Mouse (Mus musculus): ENCODE results near the gene Pspc1. TPM values are rescaled to one million over a fixed set of nuclear protein-coding genes. Genes with fewer than 3 reads are reported as not detected.
"Not testable (repeated sequence)": the region's sequence is repeated elsewhere in the genome, so short reads cannot be mapped to it uniquely, and the experiment has no call there.

Gene Pspc1
- polyA plus RNA-seq, 1 experiment from 2014 or later, result 39.8 TPM

DNA sequence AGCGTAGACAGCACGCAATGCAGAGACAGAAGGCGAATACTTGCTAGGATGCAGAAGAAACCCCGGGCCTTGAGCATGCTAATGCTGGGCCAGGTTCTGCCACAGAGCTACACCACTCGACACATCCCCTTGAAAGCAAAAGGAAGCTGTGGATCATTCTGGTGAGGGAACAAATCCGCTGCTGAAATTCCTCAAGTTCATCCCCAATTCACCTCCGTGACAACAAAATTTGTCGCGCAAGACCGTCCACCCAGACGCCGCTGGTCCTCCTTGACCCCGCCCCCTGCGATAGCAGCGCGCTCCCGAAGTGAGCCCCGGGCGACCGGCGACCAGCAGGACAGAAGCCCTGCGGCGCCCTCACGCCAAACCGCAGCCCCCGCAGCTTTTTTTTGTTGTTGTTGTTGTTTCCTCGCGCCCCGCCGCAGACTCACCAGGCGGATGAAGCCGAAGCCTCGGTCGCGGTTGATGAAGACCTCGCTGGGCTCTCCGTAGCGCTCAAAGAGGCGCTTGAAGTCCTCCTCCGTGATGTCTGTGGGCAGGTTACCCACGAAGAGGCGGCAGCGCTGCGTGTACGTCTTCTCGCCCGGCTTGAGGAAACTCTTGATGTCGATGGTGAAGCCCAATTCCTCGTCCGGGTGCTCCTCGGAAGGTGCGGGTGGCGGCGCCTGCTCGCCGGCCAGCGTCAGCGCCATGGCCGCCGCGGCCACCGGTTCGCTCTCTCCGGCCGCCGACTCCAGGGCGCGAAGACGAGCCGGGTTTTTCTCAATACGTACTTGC, 568 bp downstream of the Pspc1 start:
- peak overlapping the region; percentile 97 for H3K27ac ChIP-seq (replicated peaks)
- H3K4me3 ChIP-seq (replicated peaks), result peak overlapping the region; percentile 76
- ATAC-seq (ENCODE audit: low FRiP score), result peak; percentile 32
- no peaks in the 10 kb centered on the region for H3K36me3 ChIP-seq
- H3K9ac ChIP-seq (replicated peaks), result peak overlapping the region; percentile 68
- WGBS, result under 1% methylated on average over 71 of the region's 71 CpGs
- H3K9me3 ChIP-seq (replicated peaks), result no peaks in the 10 kb centered on the region
- peak overlapping the region; percentile 73 for H3K4me2 ChIP-seq
- H3K4me1 ChIP-seq, result peaks cover 38% of the 10 kb centered on the region
- H3K27me3 ChIP-seq (replicated peaks), result no peaks in the 10 kb centered on the region

DNA sequence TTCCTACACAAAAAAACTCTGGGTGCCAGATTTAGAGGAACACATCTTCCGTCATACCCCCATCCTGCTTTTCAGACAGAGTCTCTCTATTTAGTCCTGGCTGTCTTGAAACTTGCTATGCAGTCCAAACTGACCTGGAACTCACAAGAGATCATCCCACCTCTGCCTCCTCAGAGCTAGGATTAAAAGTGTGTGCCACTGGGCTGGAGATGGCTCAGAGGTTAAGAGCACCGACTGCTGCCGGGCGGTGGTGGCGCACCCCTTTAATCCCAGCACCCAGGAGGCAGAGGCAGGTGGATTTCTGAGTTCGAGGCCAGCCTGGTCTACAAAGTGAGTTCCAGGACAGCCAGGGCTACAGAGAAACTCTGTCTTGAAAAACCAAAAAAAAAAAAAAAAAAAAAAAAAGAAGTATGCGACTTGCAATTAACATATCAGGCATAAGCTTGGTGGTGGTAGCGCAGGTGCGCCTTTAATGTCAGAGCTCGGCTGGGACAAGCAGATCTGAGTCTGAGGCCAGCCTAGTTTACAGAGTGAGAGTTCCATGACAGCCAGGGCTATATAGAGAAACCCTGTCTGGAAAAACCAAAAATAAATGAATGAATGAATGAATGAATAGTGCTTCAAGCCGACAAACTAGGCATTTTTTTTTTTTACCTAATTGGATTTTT, 1.4 kb downstream of the Pspc1 start:
- no peaks in the 10 kb centered on the region for H3K27me3 ChIP-seq (replicated peaks)
- peak overlapping the region; percentile 76 for H3K4me3 ChIP-seq (replicated peaks)
- no peak overlapping the region for H3K27ac ChIP-seq (replicated peaks)
- peak overlapping the region; percentile 68 for H3K9ac ChIP-seq (replicated peaks)
- peaks cover 4% of the 10 kb centered on the region; the same call in 1 of the 2 replicates for H3K36me3 ChIP-seq
- no peak for ATAC-seq (ENCODE audit: low FRiP score)
- H3K4me1 ChIP-seq, result peaks cover 38% of the 10 kb centered on the region
- no peaks in the 10 kb centered on the region for H3K9me3 ChIP-seq (replicated peaks)
- 25% methylated on average over 11 of the region's 11 CpGs for WGBS
- peak overlapping the region; percentile 73 for H3K4me2 ChIP-seq

DNA sequence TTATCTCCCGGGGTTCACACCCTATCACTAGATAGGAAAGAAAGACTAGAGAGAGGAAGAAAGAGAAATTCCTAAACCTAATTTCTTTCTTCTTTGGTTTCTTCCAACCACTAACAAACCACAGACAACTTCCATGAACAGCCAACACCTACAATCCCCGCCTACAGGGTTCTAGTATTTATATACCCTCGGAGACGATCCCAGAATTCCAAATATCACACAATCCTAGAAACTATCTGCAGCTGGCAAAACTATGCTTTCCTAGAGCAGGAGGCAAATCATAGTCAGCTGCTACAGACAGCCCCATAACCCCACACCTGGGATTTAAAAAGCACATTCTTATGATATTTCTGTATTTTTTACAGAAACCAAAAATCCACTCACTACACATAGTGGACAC, 2.7 kb downstream of the Pspc1 start:
- H3K4me3 ChIP-seq (replicated peaks), result peak overlapping the region; percentile 26
- H3K36me3 ChIP-seq, result peaks cover 7% of the 10 kb centered on the region; the same call in 1 of the 2 replicates
- H3K4me2 ChIP-seq, result peak overlapping the region; percentile 73
- H3K27ac ChIP-seq (replicated peaks), result no peak overlapping the region
- no peak overlapping the region for H3K9ac ChIP-seq (replicated peaks)
- 84% methylated on average over 4 of the region's 4 CpGs for WGBS
- ATAC-seq (ENCODE audit: low FRiP score), result no peak
- H3K4me1 ChIP-seq, result peaks cover 38% of the 10 kb centered on the region
- H3K27me3 ChIP-seq (replicated peaks), result no peaks in the 10 kb centered on the region
- H3K9me3 ChIP-seq (replicated peaks), result no peaks in the 10 kb centered on the region

DNA sequence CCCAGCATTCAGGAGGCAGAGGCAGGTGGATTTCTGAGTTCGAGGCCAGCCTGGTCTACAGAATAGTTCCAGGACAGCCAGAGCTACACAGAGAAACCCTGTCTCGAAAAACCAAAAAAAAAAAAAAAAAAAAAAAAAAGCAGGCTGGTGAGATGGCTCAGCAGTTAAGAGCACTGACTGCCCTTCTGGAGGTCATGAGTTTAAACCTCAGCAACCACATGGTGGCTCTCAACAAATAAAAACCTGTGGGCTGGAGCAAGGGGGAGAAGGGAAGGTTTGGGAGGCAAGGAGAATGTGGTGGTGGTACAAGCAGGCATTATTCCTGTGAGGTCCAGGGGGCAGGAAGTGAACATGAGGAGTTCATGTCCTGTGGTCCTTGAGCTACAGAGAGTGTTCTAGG, 11.7 kb downstream of the Pspc1 start:
- H3K4me2 ChIP-seq; H3K27ac ChIP-seq (replicated peaks); H3K27me3 ChIP-seq (replicated peaks); H3K9ac ChIP-seq (replicated peaks); ATAC-seq (ENCODE audit: low FRiP score); H3K4me3 ChIP-seq (replicated peaks); H3K4me1 ChIP-seq; H3K9me3 ChIP-seq (replicated peaks): not testable (repeated sequence)
- WGBS, result 89% methylated on average over 2 of the region's 2 CpGs
- peaks cover 11% of the 10 kb centered on the region for H3K36me3 ChIP-seq

DNA sequence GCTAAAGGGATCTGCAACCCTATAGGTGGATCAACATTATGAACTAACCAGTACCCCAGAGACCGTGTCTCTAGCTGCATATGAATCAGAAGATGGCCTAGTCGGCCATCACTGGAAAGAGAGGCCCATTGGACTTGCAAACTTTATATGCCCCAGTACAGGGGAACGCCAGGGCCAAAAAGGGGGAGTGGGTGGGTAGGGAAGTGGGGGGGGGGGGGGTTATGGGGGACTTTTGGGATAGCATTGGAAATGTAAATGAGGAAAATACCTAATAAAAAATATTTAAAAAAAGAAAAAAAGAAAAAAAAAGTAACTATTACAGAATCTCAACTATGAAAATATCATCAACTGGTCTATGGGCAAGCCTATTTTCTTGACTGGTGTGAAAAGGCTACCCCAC, 13.0 kb downstream of the Pspc1 start:
- not testable (repeated sequence) for H3K27ac ChIP-seq (replicated peaks); H3K9me3 ChIP-seq (replicated peaks); ATAC-seq (ENCODE audit: low FRiP score); H3K9ac ChIP-seq (replicated peaks); H3K4me2 ChIP-seq; H3K4me1 ChIP-seq; H3K27me3 ChIP-seq (replicated peaks); H3K4me3 ChIP-seq (replicated peaks)
- peaks cover 21% of the 10 kb centered on the region for H3K36me3 ChIP-seq
- WGBS, result 100% methylated on average over 2 of the region's 3 CpGs

DNA sequence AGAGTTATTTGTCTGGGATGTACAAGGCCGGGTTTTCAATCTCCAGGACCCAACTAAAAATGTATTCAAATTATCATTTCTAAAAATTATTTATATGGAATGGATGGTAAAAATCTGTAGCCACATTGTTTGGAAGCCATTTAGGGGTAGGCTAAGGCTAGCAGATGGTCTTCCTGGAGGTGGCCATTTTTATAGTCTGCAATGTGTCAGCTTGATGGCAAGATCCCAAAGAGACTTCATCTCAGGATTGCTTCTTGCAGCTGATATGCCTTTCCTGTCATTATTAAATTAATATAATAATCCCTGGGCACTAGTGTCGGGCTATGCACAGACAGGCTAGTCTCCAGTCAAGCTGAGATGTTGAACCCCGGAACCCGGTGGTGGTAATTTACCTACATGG, 26.8 kb downstream of the Pspc1 start:
- 83% methylated on average over 4 of the region's 4 CpGs for WGBS
- H3K4me3 ChIP-seq (replicated peaks), result no peak overlapping the region
- no peak overlapping the region for H3K9ac ChIP-seq (replicated peaks)
- H3K36me3 ChIP-seq, result peaks cover 35% of the 10 kb centered on the region
- H3K4me1 ChIP-seq, result no peaks in the 10 kb centered on the region
- no peak for ATAC-seq (ENCODE audit: low FRiP score)
- H3K27me3 ChIP-seq (replicated peaks), result no peaks in the 10 kb centered on the region
- H3K4me2 ChIP-seq, result no peak overlapping the region
- no peaks in the 10 kb centered on the region for H3K9me3 ChIP-seq (replicated peaks)
- H3K27ac ChIP-seq (replicated peaks), result no peak overlapping the region

DNA sequence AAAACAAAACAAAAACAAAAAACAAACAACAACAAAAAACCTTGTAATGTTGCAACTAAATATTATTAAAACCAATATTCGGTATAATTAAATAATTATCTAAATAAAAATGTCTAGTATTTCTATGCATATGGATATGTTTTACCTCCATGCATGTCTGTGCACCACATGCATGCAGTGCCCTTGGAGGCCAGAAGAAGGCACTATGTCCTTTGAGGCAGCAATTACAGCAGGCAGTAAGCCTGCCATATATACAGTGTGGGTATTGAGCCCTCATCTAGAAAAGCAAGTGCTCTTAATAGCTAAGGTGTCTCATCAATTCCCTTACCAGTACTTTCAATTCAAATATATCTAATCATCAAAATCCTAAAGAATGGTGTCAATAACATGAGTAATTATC, 37.9 kb downstream of the Pspc1 start:
- ATAC-seq (ENCODE audit: low FRiP score), result no peak
- Histone ChIP-seq H3K4me1 (no peaks in the 10 kb centered on the region), H3K9me3 (replicated peaks) (no peaks in the 10 kb centered on the region), H3K27me3 (replicated peaks) (no peaks in the 10 kb centered on the region), H3K36me3 (0 out of 2 replicates have a peak, but pooled peaks cover 3% of the 10 kb centered on the region), H3K9ac (replicated peaks) (no peak overlapping the region), H3K4me3 (replicated peaks) (no peak overlapping the region), H3K4me2 (no peak overlapping the region), H3K27ac (replicated peaks) (no peak overlapping the region)
- WGBS, result 93% methylated on average over 1 of the region's 1 CpGs

DNA sequence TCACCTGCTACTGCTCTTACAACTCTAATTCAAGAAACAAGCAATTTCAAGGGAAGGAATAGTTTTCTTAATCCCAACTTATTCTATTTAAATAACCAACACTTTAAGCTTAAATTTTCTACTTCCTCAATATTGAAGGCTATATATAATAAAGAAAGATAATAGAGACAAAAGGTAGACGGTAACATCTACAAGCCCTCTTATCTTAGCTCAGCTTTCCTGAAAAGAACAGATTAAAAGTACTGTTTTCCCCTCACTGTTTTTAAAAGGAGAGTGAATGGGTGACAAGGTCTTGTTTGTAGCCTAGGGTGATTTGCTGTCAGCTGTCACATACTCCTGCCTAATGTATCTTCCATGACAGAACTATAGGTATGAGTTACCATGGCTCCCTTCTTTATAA, 51.6 kb downstream of the Pspc1 start:
- no peaks in the 10 kb centered on the region for H3K36me3 ChIP-seq
- H3K4me1 ChIP-seq, result no peaks in the 10 kb centered on the region
- no peaks in the 10 kb centered on the region for H3K27me3 ChIP-seq (replicated peaks)
- H3K4me3 ChIP-seq (replicated peaks), result no peak overlapping the region
- H3K9ac ChIP-seq (replicated peaks), result no peak overlapping the region
- no peak overlapping the region for H3K4me2 ChIP-seq
- no peak for ATAC-seq (ENCODE audit: low FRiP score)
- WGBS, result 77% methylated on average over 1 of the region's 1 CpGs
- H3K27ac ChIP-seq (replicated peaks), result no peak overlapping the region
- no peaks in the 10 kb centered on the region for H3K9me3 ChIP-seq (replicated peaks)

DNA sequence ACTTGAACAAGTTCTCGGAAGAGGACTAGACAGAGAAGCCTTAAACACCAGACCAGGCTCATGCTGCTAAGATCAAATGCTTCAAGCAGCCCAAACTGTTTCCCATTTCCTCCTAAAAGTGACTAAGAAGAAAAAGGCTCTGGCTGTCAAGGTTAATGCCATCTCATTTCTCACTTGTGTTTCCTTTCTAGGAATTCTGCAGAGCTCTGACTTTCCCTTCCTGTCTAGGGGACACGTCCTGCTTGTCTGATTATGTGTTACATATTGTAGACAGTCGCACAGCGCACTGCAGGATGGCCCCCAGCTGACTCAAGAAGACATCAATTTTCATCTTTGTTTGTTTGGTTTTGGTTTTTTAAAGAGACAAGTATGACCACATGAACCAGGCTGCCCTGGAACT, 72.4 kb downstream of the Pspc1 start:
- H3K9me3 ChIP-seq (replicated peaks), result no peaks in the 10 kb centered on the region
- no peak for ATAC-seq (ENCODE audit: low FRiP score)
- no peak overlapping the region for H3K9ac ChIP-seq (replicated peaks)
- no peaks in the 10 kb centered on the region for H3K4me1 ChIP-seq
- H3K36me3 ChIP-seq, result peaks cover 5% of the 10 kb centered on the region; the same call in 1 of the 2 replicates
- no peak overlapping the region for H3K4me2 ChIP-seq
- H3K27me3 ChIP-seq (replicated peaks), result no peaks in the 10 kb centered on the region
- no peak overlapping the region for H3K4me3 ChIP-seq (replicated peaks)
- H3K27ac ChIP-seq (replicated peaks), result no peak overlapping the region
- WGBS, result 71% methylated on average over 4 of the region's 4 CpGs

DNA sequence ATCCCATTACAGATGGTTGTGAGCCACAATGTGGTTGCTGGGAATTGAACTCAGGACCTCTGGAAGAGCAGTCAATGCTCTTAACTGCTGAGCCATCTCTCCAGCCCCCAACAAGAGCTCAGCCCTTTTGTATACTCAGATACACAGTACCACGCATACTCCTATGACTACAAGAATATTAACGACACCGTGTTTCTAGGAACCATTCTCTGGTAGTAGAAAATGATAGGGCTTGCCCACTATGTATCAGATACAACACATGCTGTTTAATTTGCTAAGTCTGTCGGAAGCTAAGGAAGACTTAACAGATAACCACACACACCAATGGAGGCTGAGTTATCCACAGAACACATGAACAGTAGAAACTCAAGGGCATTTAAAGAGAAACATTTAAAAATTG, 75.5 kb downstream of the Pspc1 start:
- no peak for ATAC-seq (ENCODE audit: low FRiP score)
- Histone ChIP-seq H3K27me3 (replicated peaks) (no peaks in the 10 kb centered on the region), H3K9ac (replicated peaks) (no peak overlapping the region), H3K4me1 (no peaks in the 10 kb centered on the region), H3K4me3 (replicated peaks) (no peak overlapping the region), H3K27ac (replicated peaks) (no peak overlapping the region), H3K36me3 (peaks cover 22% of the 10 kb centered on the region), H3K9me3 (replicated peaks) (no peaks in the 10 kb centered on the region), H3K4me2 (no peak overlapping the region)
- WGBS, result 92% methylated on average over 4 of the region's 4 CpGs

DNA sequence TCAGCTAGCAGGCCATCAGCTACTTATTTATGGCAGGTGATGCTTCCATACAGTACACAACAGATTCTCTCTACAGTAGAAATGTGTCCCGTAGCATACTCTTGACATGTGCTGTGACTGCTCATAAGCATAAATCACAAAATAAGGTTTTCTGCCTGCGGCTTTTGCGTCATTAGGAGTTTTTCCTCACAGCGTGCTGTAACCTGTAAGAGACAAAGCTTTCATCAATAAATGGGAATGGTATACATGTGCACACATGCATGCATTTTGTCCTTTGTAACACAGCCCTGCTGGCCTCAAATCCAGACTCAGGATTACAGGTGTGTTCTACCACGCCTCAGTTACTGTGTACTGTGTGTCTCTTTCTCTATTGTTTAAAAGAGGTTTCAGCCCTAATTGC, 80.3 kb downstream of the Pspc1 start:
- Histone ChIP-seq H3K4me3 (replicated peaks) (no peak overlapping the region), H3K36me3 (peaks cover 70% of the 10 kb centered on the region), H3K9me3 (replicated peaks) (no peaks in the 10 kb centered on the region), H3K27ac (replicated peaks) (no peak overlapping the region), H3K9ac (replicated peaks) (no peak overlapping the region), H3K4me2 (no peak overlapping the region), H3K4me1 (no peaks in the 10 kb centered on the region), H3K27me3 (replicated peaks) (no peaks in the 10 kb centered on the region)
- 84% methylated on average over 5 of the region's 5 CpGs for WGBS
- no peak for ATAC-seq (ENCODE audit: low FRiP score)

DNA sequence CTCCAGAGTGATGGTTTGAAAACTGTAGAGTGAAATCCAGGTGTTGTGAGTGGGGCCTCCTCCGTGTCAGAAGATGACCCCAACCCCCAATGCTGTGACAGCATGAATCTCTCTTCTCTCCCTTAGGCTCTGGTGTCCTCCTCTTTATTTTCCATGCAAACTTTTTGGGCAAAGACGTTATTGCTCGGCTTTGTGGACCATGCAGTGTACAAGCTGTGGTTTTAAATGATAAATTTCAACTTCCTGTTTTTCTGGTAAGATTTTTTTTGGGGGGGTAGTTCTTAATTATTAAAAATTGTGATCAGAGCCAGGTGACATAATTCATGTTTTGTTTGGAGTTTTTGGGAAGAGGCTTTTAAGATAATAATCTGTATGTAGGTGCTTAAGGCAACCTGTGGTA, 82.6 kb downstream of the Pspc1 start:
- Histone ChIP-seq H3K27ac (replicated peaks) (no peak overlapping the region), H3K4me2 (no peak overlapping the region), H3K36me3 (peaks cover 89% of the 10 kb centered on the region), H3K27me3 (replicated peaks) (no peaks in the 10 kb centered on the region), H3K4me3 (replicated peaks) (no peak overlapping the region), H3K9ac (replicated peaks) (no peak overlapping the region), H3K9me3 (replicated peaks) (no peaks in the 10 kb centered on the region), H3K4me1 (no peaks in the 10 kb centered on the region)
- 91% methylated on average over 3 of the region's 3 CpGs for WGBS
- no peak for ATAC-seq (ENCODE audit: low FRiP score)

All from neural tube, embryonic 15.5 days (tissue).